Mouse (Mus musculus) lung, postnatal 0 days (tissue): Measurements from ENCODE around the gene Ppp4r3a. TPM values are rescaled to one million over a fixed set of nuclear protein-coding genes. Genes with fewer than 3 reads are reported as not detected.

Experiments used
- ATAC-seq: fragments of 200-750 bp; cut with Nextera tagmentation; 2 replicates; pipeline ENCODE4 v1.8.0; 2017; ENCODE audit warnings: moderate library complexity
- DNase-seq: peaks from one replicate; pipeline ENCODE4 v3.0.0-alpha.2; 2016; ENCODE audit warnings: low spot score
- H3K27ac ChIP-seq: fragments of 300-500 bp; sonication (generic); 2 replicates; pipeline ENCODE4 v1.5.1; 2014; ENCODE audit warnings: antibody characterized with exemption, mild to moderate bottlenecking, low read length, mixed read lengths
- H3K27me3 ChIP-seq: fragments of 300-500 bp; sonication (generic); replicated peaks from 2 replicates; pipeline ENCODE4 v1.6.1; 2014; ENCODE audit warnings: low read length, mixed read lengths; ENCODE audit not compliant: insufficient read depth
- H3K36me3 ChIP-seq: fragments of 300-500 bp; sonication (generic); 2 replicates; pipeline ENCODE4 v1.6.1; 2014; ENCODE audit warnings: low read length, mixed read lengths; ENCODE audit not compliant: insufficient read depth
- H3K4me1 ChIP-seq: fragments of 300-500 bp; sonication (generic); 2 replicates; pipeline ENCODE4 v1.6.1; 2014; ENCODE audit warnings: antibody characterized with exemption, low read depth, low read length, mixed read lengths; ENCODE audit not compliant: insufficient read depth
- H3K4me2 ChIP-seq: fragments of 300-500 bp; sonication (generic); replicated peaks from 2 replicates; pipeline ENCODE4 v1.6.1; 2014; ENCODE audit warnings: low read depth, mild to moderate bottlenecking, low read length, moderate library complexity, mixed read lengths
- H3K4me3 ChIP-seq: fragments of 300-500 bp; sonication (generic); 2 replicates; pipeline ENCODE4 v1.5.1; 2014; ENCODE audit warnings: low read depth, low read length
- H3K9ac ChIP-seq: fragments of 300-500 bp; sonication (generic); replicated peaks from 2 replicates; pipeline ENCODE4 v1.6.1; 2014; ENCODE audit warnings: low read depth, mild to moderate bottlenecking
- H3K9me3 ChIP-seq: fragments of 300-500 bp; sonication (generic); 2 replicates; pipeline ENCODE4 v1.6.1; 2016; ENCODE audit warnings: low read length, mixed read lengths
- CTCF ChIP-seq: IDR thresholded peaks from 2 replicates; pipeline ENCODE4 v1.5.1; 2016; ENCODE audit warnings: antibody characterized with exemption, mild to moderate bottlenecking
- EP300 ChIP-seq: IDR thresholded peaks from 2 replicates; pipeline ENCODE4 v1.6.1; 2016; ENCODE audit warnings: antibody characterized with exemption, mild to moderate bottlenecking, control low read depth
- WGBS: fragments of 180-500 bp; shearing (Covaris S2); extraction: QIAGEN DNeasy Blood & Tissue Kit; methylation state at CpG from one replicate; pipeline ENCODE4 v1.1.7; 2014; 5-methylcytosine and 5-hydroxymethylcytosine counted together
- polyA plus RNA-seq: library from polyadenylated mRNA; unstranded; fragments of >200 nt; fragmentation: Nextera tagmentation; extraction: Ambion mirVana; gene quantifications from 2 replicates; pipeline ENCODE4 v1.2.1, GENCODE M21; 2015

Ppp4r3a gene
- polyA plus RNA-seq, 1 experiment from 2014 or later: 16.4 TPM

DNA sequence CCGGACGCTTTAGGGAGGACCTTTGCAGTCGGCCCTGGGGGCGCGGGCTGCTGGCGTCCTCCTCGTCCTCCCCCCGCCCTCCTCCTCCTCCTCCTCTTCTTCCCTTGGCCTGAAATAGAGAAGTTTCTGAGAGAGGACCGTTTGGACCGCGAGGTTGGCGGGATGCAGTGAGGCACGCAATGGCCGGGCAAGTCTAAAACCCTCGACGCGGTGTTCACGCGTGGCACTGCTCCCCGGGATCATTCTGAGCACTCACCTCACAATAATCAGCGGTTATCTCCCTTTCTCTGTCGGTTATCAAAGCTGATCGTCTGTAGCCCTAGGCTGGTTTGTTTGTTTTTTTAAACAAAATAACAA is 315 bp upstream of the Ppp4r3a start:
- under 1% methylated on average over 20 of the region's 23 CpGs for WGBS
- peak overlapping the region; percentile 98 for H3K4me3 ChIP-seq
- no peaks in the 10 kb centered on the region for H3K36me3 ChIP-seq
- H3K9ac ChIP-seq: peak overlapping the region; percentile 94
- peak overlapping the region; percentile 77 for H3K4me2 ChIP-seq
- peak; percentile 49 for ATAC-seq
- H3K9me3 ChIP-seq: no peaks in the 10 kb centered on the region
- H3K4me1 ChIP-seq: peaks cover 8% of the 10 kb centered on the region; the same call in 1 of the 2 replicates
- DNase-seq: no peak
- peak overlapping the region; percentile 98 for H3K27ac ChIP-seq
- H3K27me3 ChIP-seq: no peaks in the 10 kb centered on the region
- TF ChIP-seq EP300 (no peak), CTCF (no peak)

DNA sequence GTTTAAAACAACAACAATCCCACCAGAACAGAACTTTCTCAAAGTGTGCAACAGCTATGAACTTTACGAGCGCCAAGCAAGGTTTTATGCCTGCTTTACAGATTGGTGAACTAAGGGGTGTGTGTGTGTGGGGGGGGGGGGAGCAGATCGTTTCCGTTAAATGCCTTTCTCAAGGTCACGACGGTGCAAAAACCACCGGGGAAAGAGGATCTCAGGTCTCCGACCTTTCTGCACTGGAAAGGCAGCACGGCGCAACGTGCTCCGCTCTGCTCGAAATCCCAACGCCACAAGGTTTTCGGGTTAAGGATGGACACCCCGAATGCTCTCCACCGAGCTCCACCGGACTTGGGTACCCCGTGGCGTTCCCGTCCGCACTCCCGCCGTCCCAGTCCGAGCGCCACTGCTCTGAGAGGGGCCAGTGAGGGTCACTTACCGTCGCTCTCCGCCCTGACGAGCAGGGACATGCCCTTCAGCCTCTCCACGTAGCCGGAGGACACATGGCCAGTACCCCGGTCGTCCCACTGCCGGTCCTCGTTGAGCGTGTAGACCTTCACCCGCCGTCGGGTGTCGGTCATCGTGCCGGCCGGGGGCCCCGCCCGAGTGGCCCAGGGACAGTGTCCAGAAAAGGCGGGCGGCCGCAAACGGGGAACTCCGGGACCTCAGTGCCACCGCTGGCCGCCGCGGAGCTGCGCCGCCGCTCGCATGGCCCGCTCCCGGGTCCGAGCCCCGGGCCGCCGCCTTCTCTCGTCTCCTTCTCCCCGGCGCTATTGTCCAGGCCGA is 1.0 kb downstream of the Ppp4r3a start:
- DNase-seq (peak; percentile 30), ATAC-seq (peak; percentile 18)
- TF ChIP-seq CTCF: no peak
- no peak for TF ChIP-seq EP300
- Histone ChIP-seq H3K36me3 (no peaks in the 10 kb centered on the region), H3K4me2 (peak overlapping the region; percentile 77), H3K4me1 (peaks cover 8% of the 10 kb centered on the region; the same call in 1 of the 2 replicates), H3K27ac (peak overlapping the region; percentile 98), H3K4me3 (peak overlapping the region; percentile 98), H3K27me3 (no peaks in the 10 kb centered on the region), H3K9me3 (no peaks in the 10 kb centered on the region), H3K9ac (peak overlapping the region; percentile 94)
- under 1% methylated on average over 60 of the region's 69 CpGs for WGBS

DNA sequence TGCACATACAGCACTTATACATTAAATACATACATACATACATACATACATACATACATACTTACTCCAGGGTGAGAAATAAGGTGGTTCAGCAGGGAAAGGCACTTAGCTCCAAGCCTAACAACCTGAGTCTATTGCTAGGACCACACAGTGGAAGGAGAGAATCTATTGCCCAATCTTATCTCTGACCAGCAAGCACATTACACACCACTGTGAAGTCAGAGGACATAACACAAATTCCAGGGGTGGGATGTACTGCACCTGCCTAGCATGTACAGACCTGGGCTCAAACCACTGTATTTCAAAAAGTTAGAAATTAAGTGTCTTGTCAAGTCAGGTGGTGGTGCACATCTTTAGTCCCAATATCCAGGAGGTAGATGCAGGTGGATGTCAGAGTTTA is 5.5 kb downstream of the Ppp4r3a start:
- TF ChIP-seq EP300: no peak
- TF ChIP-seq CTCF: no peak
- no peak; the same call in 1 of the 2 replicates for ATAC-seq

DNA sequence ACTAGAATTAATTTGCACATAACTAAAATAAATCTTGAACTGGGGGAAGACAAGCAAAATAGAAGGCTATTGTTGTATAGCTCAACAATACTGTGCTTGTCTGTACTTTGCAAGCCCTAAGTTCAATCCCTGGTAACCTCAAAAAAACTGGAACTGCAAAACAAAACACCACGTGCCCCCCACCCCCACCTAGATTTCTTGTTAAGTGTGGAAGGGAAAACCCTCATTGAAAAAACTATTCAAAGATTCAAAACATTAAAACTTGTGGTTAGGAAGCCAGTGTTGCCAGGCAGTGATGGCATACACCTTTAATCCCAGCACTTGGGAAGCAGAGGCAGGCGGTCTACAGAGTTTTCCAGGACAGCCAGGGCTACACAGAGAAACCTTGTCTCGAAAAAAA is 8.1 kb downstream of the Ppp4r3a start:
- 76% methylated on average over 3 of the region's 3 CpGs for WGBS
- Histone ChIP-seq H3K27me3 (no peaks in the 10 kb centered on the region), H3K36me3 (no peaks in the 10 kb centered on the region), H3K9me3 (no peaks in the 10 kb centered on the region), H3K4me2 (no peak overlapping the region), H3K4me1 (no peaks in the 10 kb centered on the region), H3K27ac (0 out of 2 replicates have a peak overlapping the region, but pooled peaks have one; percentile 38), H3K9ac (no peak overlapping the region), H3K4me3 (no peak overlapping the region)
- DNase-seq (no peak), ATAC-seq (no peak)
- TF ChIP-seq CTCF (no peak), EP300 (no peak)

More for the DNA sequence above, 5.5 kb downstream of the Ppp4r3a start:
- peaks cover 5% of the 10 kb centered on the region; the same call in 1 of the 2 replicates for H3K4me1 ChIP-seq
- DNase-seq: no peak
- H3K27me3 ChIP-seq: no peaks in the 10 kb centered on the region
- H3K9me3 ChIP-seq: no peaks in the 10 kb centered on the region
- H3K27ac ChIP-seq: no peak overlapping the region
- H3K36me3 ChIP-seq: no peaks in the 10 kb centered on the region
- H3K4me3 ChIP-seq: no peak overlapping the region
- no peak overlapping the region for H3K9ac ChIP-seq
- H3K4me2 ChIP-seq: no peak overlapping the region

DNA sequence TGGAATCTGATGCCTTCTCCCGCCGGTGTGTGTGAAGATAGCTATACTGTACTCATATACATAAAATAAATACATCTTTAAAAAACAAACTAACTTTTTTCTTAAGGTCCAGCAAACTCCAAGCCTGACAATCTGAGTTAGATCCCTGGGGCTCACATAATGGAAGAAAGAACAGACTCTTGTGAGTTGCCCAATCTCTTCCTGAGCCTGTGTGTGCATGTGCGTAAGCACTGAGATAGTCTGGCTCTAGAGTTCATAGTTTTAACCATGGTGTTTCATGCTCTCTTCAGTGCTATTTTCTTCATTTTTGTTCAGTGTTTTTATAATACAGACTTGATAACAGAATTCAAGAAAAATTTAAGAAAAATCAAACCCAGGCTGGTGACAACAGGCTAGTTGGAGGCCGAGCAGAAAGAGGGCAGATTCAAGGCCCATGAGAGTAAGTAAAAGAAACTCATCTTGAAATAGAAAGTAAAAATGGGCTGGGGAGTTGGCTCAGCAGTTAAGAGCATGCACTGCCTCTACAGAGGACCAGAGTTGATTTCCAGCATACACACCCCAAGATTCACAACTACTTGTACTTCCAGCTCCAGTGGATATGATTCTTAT is 8.6 kb downstream of the Ppp4r3a start:
- Histone ChIP-seq H3K4me3 (no peak overlapping the region), H3K4me2 (no peak overlapping the region), H3K9ac (no peak overlapping the region), H3K4me1 (no peaks in the 10 kb centered on the region), H3K9me3 (no peaks in the 10 kb centered on the region), H3K36me3 (no peaks in the 10 kb centered on the region), H3K27ac (0 out of 2 replicates have a peak overlapping the region, but pooled peaks have one; percentile 38), H3K27me3 (no peaks in the 10 kb centered on the region)
- TF ChIP-seq CTCF (no peak), EP300 (no peak)
- ATAC-seq (no peak), DNase-seq (no peak)
- 80% methylated on average over 4 of the region's 4 CpGs for WGBS

DNA sequence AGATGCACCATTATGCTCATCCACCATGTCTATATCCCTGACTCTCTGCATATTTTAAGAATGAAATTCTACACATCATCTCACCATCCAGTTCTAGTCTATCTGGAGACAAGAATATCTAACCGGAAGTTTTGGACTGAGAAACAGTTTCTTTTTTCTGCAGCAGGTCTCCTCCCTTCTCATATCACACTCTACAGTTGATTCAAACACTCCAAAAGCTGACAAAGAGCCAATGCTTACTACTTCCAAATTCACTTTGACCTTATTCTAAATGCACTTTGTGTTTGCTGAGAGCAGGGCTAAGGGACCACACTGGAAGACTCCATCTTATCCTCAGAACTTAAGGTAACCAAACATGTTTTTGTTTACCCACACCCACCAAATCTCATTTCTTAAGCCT is 13.7 kb downstream of the Ppp4r3a start:
- no peaks in the 10 kb centered on the region for H3K27me3 ChIP-seq
- H3K9ac ChIP-seq: no peak overlapping the region
- H3K36me3 ChIP-seq: 0 out of 2 replicates have a peak, but pooled peaks cover 3% of the 10 kb centered on the region
- ATAC-seq: no peak
- no peaks in the 10 kb centered on the region for H3K4me1 ChIP-seq
- no peak overlapping the region for H3K4me3 ChIP-seq
- DNase-seq: peak; percentile 18
- TF ChIP-seq EP300 (no peak), CTCF (no peak)
- no peak overlapping the region for H3K27ac ChIP-seq
- WGBS: 52% methylated on average over 1 of the region's 1 CpGs
- no peaks in the 10 kb centered on the region for H3K9me3 ChIP-seq
- no peak overlapping the region for H3K4me2 ChIP-seq
